Mouse (Mus musculus): ENCODE results near the gene Phka2.

Phka2 gene

GRCm38 (mm10) chrX:160598562-160599458, 96.8 kb downstream of the Phka2 start:
- no peak for DNase-seq (ENCODE audit: low spot score)

GRCm38 (mm10) chrX:160601053-160601452, 99.1 kb downstream of the Phka2 start:
- no peak for DNase-seq (ENCODE audit: low spot score)

DNA sequence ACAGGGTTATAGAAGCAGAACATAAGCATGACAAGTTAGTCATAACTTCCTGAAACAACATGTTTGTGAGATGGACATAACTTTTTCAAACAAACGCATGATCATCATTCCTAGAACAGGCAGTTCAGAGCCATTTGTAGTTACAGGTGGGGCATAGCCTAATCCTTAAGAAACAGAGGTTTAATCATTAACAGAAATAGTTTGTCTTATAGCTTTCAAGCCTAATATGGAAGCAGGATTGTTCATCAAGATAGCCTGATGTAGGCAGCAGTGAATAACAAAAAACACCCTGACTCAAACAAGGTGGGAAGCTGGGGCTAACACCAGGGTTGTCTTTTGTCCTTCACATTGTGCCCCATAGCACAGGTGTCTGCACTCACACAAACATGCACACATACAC, 100.8 kb downstream of the Phka2 start:
- no peak for DNase-seq (ENCODE audit: low spot score)

DNA sequence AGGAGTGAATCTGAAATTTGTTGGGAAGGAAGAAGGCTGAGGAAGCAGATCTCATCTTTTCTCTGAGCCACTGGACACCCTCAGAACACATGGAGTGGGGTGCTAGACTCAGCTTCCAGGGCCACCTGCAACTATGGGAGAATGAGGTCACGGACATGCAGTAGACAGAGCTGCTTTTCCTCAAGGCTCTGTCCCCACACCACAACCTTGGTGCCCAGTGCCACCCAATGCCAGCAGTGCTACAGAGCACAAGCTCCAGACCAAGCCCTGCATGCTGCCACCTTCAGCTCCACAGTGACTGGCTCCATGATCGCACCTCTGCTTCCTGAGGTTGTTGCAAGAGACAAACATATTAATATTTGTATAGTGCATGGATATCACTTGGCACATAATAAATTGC, 101.3 kb downstream of the Phka2 start:
- no peak for DNase-seq (ENCODE audit: low spot score)

GRCm38 (mm10) chrX:160603981-160604541, 102.1 kb downstream of the Phka2 start:
- no peak for DNase-seq (ENCODE audit: low spot score)

DNA sequence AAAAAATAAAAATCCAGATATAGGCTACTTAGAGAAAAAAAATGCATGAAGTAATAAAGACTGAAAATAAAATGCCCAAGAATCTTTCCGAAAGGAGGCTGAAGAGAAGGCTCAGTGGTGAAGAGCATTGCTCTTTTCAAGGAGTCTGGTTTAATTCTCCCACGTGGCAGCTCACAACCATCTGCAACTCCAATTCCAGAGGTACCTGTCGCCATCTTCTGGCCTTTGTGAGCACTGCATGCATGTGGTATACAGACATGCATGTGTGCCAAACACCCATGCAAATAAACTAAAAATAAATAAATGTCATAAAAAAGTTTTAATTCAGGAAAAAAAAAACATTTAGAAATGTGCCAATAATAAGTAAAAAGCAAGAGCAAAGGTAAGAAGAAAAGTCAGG, 107.9 kb downstream of the Phka2 start:
- DNase-seq (ENCODE audit: low spot score), result no peak

DNA sequence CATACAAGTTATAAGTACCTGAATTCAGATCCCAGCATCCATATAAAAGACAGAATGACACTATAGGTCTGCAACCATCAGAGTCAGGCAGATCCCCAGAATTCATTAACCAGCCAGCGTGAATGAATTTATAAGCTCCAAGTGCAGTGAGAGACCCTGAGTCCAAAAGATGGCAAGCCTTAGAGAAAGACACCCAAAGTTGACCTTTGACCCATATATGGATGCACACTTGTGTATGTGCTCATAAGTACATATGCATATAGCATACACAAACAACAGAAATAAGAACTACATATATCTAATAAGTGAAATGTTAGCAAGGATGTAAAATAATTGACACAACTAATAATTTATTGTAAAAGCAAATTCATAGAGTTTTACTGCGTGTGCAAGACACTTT, 108.5 kb downstream of the Phka2 start:
- no peak for DNase-seq (ENCODE audit: low spot score)

- DNase-seq (ENCODE audit: low spot score), result no peak
Measured at GRCm38 (mm10) chrX:160610882-160611644, 109.1 kb downstream of the Phka2 start.
